Mouse (Mus musculus): ENCODE measurements around the gene Pfdn6. TPM values are rescaled to one million over a fixed set of nuclear protein-coding genes. Genes with fewer than 3 reads are reported as not detected.
A peak's percentile ranks its signal among the peaks of the same experiment; 100 is the strongest.
"Not testable (repeated sequence)": the region's sequence is repeated elsewhere in the genome, so short reads cannot be mapped to it uniquely, and the experiment has no call there.

Pfdn6 gene
- polyA plus RNA-seq, 1 experiment = 19.4 TPM

- H3K4me1 ChIP-seq (ENCODE audit: control insufficient read depth, insufficient read depth, insufficient read length, low read length) = peaks cover 16% of the 10 kb centered on the region
- TF ChIP-seq CTCF (IDR thresholded peaks at IDR 0.05; ENCODE audit: extremely low read depth, insufficient read length, insufficient replicate concordance, low read depth, low read length) (0 out of 2 replicates have a peak, but pooled peaks have one; percentile 3), POLR2A (IDR thresholded peaks at IDR 0.05; ENCODE audit: low read depth, low read length) (peak; percentile 93)
- WGBS = under 1% methylated on average over 50 of the region's 50 CpGs
- peak within 1 kb of the TSS; percentile 79 for H3K27ac ChIP-seq (ENCODE audit: insufficient read depth, low read depth, low read length)
- H3K4me3 ChIP-seq (ENCODE audit: low read depth, low read length) = peak within 1 kb of the TSS; percentile 83
- peaks cover 34% of the 10 kb centered on the region for H3K36me3 ChIP-seq (ENCODE audit: control insufficient read depth, insufficient read depth, low read length)
- no peaks in the 10 kb centered on the region for H3K27me3 ChIP-seq (ENCODE audit: control insufficient read depth, insufficient read depth, low read length)
Measured at GRCm38 (mm10) chr17:33955555-33956214, 15.5 kb upstream of the Pfdn6 start, which contains the start of the genes Vps52 and Rps18. TSS of gene Vps52 (plus strand) at chr17:33955812. TSS of gene Rps18 (minus strand) at chr17:33956001.

GRCm38 (mm10) chr17:33954646-33955554 is 14.8 kb upstream of the Pfdn6 start:
- peaks cover 31% of the 10 kb centered on the region for H3K36me3 ChIP-seq (ENCODE audit: control insufficient read depth, insufficient read depth, low read length)
- no peak for TF ChIP-seq CTCF (IDR thresholded peaks at IDR 0.05; ENCODE audit: extremely low read depth, insufficient read length, insufficient replicate concordance, low read depth, low read length)
- no peak for TF ChIP-seq POLR2A (IDR thresholded peaks at IDR 0.05; ENCODE audit: low read depth, low read length)

DNA sequence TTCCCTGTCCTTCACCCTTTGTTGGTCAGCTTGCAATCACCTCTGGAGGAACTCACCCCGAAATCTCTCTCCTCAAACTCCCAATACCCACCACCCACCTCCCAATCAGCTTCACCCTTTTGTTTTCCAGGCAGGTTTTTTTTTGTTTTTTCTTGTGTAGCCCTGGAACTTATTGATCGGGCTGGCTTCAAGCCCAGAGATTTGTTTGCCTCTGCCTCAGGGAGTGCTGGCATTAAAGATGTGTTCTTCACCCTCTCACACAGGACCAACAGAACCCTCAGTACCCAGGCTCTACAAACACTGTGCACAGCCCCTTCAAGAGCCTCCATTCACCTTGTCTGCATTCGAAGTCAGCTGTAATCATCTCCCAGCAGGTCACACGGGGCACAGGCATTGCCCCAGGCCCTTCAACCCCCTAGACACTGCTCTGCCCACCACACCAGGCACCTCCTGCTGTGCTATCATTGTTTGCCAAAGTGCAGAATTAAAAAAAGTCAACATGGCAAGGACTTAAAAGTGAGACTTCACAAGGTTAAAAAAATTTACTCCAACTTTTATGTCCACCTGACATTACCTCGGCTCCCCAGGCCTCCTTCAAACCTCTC is 13.9 kb upstream of the Pfdn6 start:
- peaks cover 24% of the 10 kb centered on the region for H3K36me3 ChIP-seq (ENCODE audit: control insufficient read depth, insufficient read depth, low read length)
- no peaks in the 10 kb centered on the region for H3K27me3 ChIP-seq (ENCODE audit: control insufficient read depth, insufficient read depth, low read length)
- 17% methylated on average over 5 of the region's 5 CpGs for WGBS
- TF ChIP-seq POLR2A (IDR thresholded peaks at IDR 0.05; ENCODE audit: low read depth, low read length) (no peak), CTCF (IDR thresholded peaks at IDR 0.05; ENCODE audit: extremely low read depth, insufficient read length, insufficient replicate concordance, low read depth, low read length) (no peak)
- peaks cover 28% of the 10 kb centered on the region for H3K4me1 ChIP-seq (ENCODE audit: control insufficient read depth, insufficient read depth, insufficient read length, low read length)
- no peak overlapping the region for H3K27ac ChIP-seq (ENCODE audit: insufficient read depth, low read depth, low read length)
- H3K4me3 ChIP-seq (ENCODE audit: low read depth, low read length) = peak overlapping the region; percentile 82

More at GRCm38 (mm10) chr17:33954646-33955554, 14.8 kb upstream of the Pfdn6 start:
- Histone ChIP-seq H3K27me3 (ENCODE audit: control insufficient read depth, insufficient read depth, low read length) (no peaks in the 10 kb centered on the region), H3K4me3 (ENCODE audit: low read depth, low read length) (peak overlapping the region; percentile 82), H3K4me1 (ENCODE audit: control insufficient read depth, insufficient read depth, insufficient read length, low read length) (peaks cover 24% of the 10 kb centered on the region), H3K27ac (ENCODE audit: insufficient read depth, low read depth, low read length) (peak overlapping the region; percentile 53)
- under 1% methylated on average over 33 of the region's 33 CpGs for WGBS

GRCm38 (mm10) chr17:33953310-33953709 is 13.2 kb upstream of the Pfdn6 start:
- no peak overlapping the region for H3K27ac ChIP-seq (ENCODE audit: insufficient read depth, low read depth, low read length)
- peaks cover 19% of the 10 kb centered on the region for H3K36me3 ChIP-seq (ENCODE audit: control insufficient read depth, insufficient read depth, low read length)
- WGBS = 34% methylated on average over 3 of the region's 3 CpGs
- H3K27me3 ChIP-seq (ENCODE audit: control insufficient read depth, insufficient read depth, low read length) = no peaks in the 10 kb centered on the region
- TF ChIP-seq POLR2A (IDR thresholded peaks at IDR 0.05; ENCODE audit: low read depth, low read length) (no peak), CTCF (IDR thresholded peaks at IDR 0.05; ENCODE audit: extremely low read depth, insufficient read length, insufficient replicate concordance, low read depth, low read length) (no peak)
- H3K4me1 ChIP-seq (ENCODE audit: control insufficient read depth, insufficient read depth, insufficient read length, low read length) = peaks cover 35% of the 10 kb centered on the region
- H3K4me3 ChIP-seq (ENCODE audit: low read depth, low read length) = no peak overlapping the region

- H3K36me3 ChIP-seq (ENCODE audit: control insufficient read depth, insufficient read depth, low read length) = peaks cover 17% of the 10 kb centered on the region
- 60% methylated on average over 4 of the region's 4 CpGs for WGBS
- H3K27ac ChIP-seq (ENCODE audit: insufficient read depth, low read depth, low read length) = no peak overlapping the region
- TF ChIP-seq POLR2A (IDR thresholded peaks at IDR 0.05; ENCODE audit: low read depth, low read length) = no peak
- no peak for TF ChIP-seq CTCF (IDR thresholded peaks at IDR 0.05; ENCODE audit: extremely low read depth, insufficient read length, insufficient replicate concordance, low read depth, low read length)
- peaks cover 38% of the 10 kb centered on the region for H3K4me1 ChIP-seq (ENCODE audit: control insufficient read depth, insufficient read depth, insufficient read length, low read length)
- H3K4me3 ChIP-seq (ENCODE audit: low read depth, low read length) = no peak overlapping the region
- no peaks in the 10 kb centered on the region for H3K27me3 ChIP-seq (ENCODE audit: control insufficient read depth, insufficient read depth, low read length)
Measured at GRCm38 (mm10) chr17:33952879-33953278, 12.7 kb upstream of the Pfdn6 start.

DNA sequence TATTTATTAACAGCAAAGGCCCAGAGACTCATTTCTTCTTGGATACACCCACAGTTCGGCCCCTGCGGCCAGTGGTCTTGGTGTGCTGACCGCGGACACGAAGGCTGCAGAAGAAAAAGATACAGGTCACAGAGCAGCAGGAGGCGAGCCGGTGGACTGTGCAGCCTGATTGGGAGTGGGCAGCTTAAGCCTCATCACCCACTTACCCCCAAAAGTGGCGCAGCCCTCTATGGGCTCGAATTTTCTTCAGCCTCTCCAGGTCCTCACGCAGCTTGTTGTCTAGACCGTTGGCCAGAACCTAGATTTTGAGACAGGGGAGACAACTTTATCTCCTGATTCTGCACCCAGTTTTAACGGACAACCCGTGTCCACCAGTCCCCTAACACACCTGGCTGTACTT is 11.9 kb upstream of the Pfdn6 start:
- Histone ChIP-seq H3K4me3 (ENCODE audit: low read depth, low read length) (peak overlapping the region; percentile 69), H3K27ac (ENCODE audit: insufficient read depth, low read depth, low read length) (peak overlapping the region; percentile 12; the same call in 1 of the 2 replicates), H3K36me3 (ENCODE audit: control insufficient read depth, insufficient read depth, low read length) (peaks cover 16% of the 10 kb centered on the region), H3K4me1 (ENCODE audit: control insufficient read depth, insufficient read depth, insufficient read length, low read length) (peaks cover 38% of the 10 kb centered on the region)
- not testable (repeated sequence) for H3K27me3 ChIP-seq (ENCODE audit: control insufficient read depth, insufficient read depth, low read length)
- WGBS = 61% methylated on average over 13 of the region's 13 CpGs

All from small intestine, adult 2 months (tissue).